ENCODE assay signal across 8 mouse cellular contexts in genomic region chr19:5529325-5530137, GRCm38 (mm10). TPM values are rescaled to one million over a fixed set of nuclear protein-coding genes. Genes with fewer than 3 reads are reported as not detected.
DNase-seq lines count a peak whose midpoint lies in the region; ATAC-seq lines count a peak whose summit lies in the region.

No protein-coding gene starts in this region.

- H3K4me3 ChIP-seq in megakaryocyte, embryonic 14.5 days (replicated peaks): peak overlapping the region; percentile 88

- intact Hi-C loops in gastrocnemius, postnatal 14 days (cut with DNase I; ENCODE audit: low total_unique reads): loop anchor here (2.0 kb wide), 1 partner anchor 35 kb away; no protein-coding TSS in a partner anchor

- H3K36me3 ChIP-seq in megakaryocyte, embryonic 14.5 days (replicated peaks; ENCODE audit: low read length): no peaks in the 10 kb centered on the region

- H3K4me1 ChIP-seq in megakaryocyte, embryonic 14.5 days: peaks cover 17% of the 10 kb centered on the region

- H3K9me3 ChIP-seq in megakaryocyte, embryonic 14.5 days: no peaks in the 10 kb centered on the region

- peak; percentile 64 for ATAC-seq in inflammation-experienced regulatory T-cells, adult 6 months

- DNase-seq in adrenal gland, adult (ENCODE audit: inconsistent age in 2 of 2, low spot score in 1 of 2): peak; percentile 96 to 99
- DNase-seq in embryo, embryonic 10 days (ENCODE audit: low spot score): peak; percentile 99
- DNase-seq in gastrocnemius, postnatal 14 days: peak; percentile 96
- peak; percentile 40 to 94 for DNase-seq in left cerebral cortex, adult 9 months (ENCODE audit: low spot score in 2 of 2)
- DNase-seq in right cerebral cortex, adult 2 months (ENCODE audit: low spot score in 2 of 2): peak; percentile 95
- peak; percentile 95 for DNase-seq in urinary bladder, postnatal 10 days (ENCODE audit: low spot score)

- peaks cover 28% of the 10 kb centered on the region for H3K27me3 ChIP-seq in megakaryocyte, embryonic 14.5 days (replicated peaks)

RNA-seq across cellular contexts. Expression of gene Snx32, which starts 19.2 kb away (rescaled TPM):
- 1 to 10 TPM; 5.7 to 6.5 TPM for total RNA-seq in gastrocnemius, postnatal 14 days (2021)
- 10 to 100 TPM; 11.7 to 26.7 (median 20.0) TPM for polyA plus RNA-seq in inflammation-experienced regulatory T-cells, adult 6 months (2017; shearing (Covaris generic))
- polyA plus RNA-seq in megakaryocyte, embryonic 14.5 days (2012; ENCODE audit: insufficient read depth, low replicate concordance): 3.6 and 4.0 TPM in 2 replicates

RNA-seq across cellular contexts. Expression of gene 1700020D05Rik, which starts 25.9 kb away (rescaled TPM):
- under 1 TPM; 0.41 to 0.82 TPM for total RNA-seq in gastrocnemius, postnatal 14 days (2021)
- under 1 TPM; 0.44 to 0.82 (median 0.70) TPM for polyA plus RNA-seq in inflammation-experienced regulatory T-cells, adult 6 months (2017; shearing (Covaris generic))
- polyA plus RNA-seq in megakaryocyte, embryonic 14.5 days (2012; ENCODE audit: insufficient read depth, low replicate concordance): not detected in 2 replicates

RNA-seq across cellular contexts. Expression of gene Ovol1, which starts 30.9 kb away (rescaled TPM):
- total RNA-seq in gastrocnemius, postnatal 14 days (2021): not detected
- polyA plus RNA-seq in inflammation-experienced regulatory T-cells, adult 6 months (2017; shearing (Covaris generic)): not detected
- not detected in 2 replicates for polyA plus RNA-seq in megakaryocyte, embryonic 14.5 days (2012; ENCODE audit: insufficient read depth, low replicate concordance)

RNA-seq across cellular contexts. Expression of gene Ap5b1, which starts 38.3 kb away (rescaled TPM):
- total RNA-seq in gastrocnemius, postnatal 14 days (2021): 1 to 10 TPM; 1.8 to 2.4 TPM
- 1 to 10 TPM; 5.8 to 7.4 (median 6.5) TPM for polyA plus RNA-seq in inflammation-experienced regulatory T-cells, adult 6 months (2017; shearing (Covaris generic))
- polyA plus RNA-seq in megakaryocyte, embryonic 14.5 days (2012; ENCODE audit: insufficient read depth, low replicate concordance): 23.7 and 35.2 TPM in 2 replicates

RNA-seq across cellular contexts. Expression of gene Cfl1, which starts 39.3 kb away (rescaled TPM):
- total RNA-seq in gastrocnemius, postnatal 14 days (2021): 100 to 1,000 TPM; 172 to 240 TPM
- 1,000 to 10,000 TPM; 1,933 to 3,699 (median 2,060) TPM for polyA plus RNA-seq in inflammation-experienced regulatory T-cells, adult 6 months (2017; shearing (Covaris generic))
- polyA plus RNA-seq in megakaryocyte, embryonic 14.5 days (2012; ENCODE audit: insufficient read depth, low replicate concordance): 2,588 and 4,768 TPM in 2 replicates

Comparison
In these comparisons a context has a peak if more than half of its experiments do, and no peak if none do; other contexts are left out.
1. Peak in every context shown above with its lines: DNase-seq, ATAC-seq and H3K4me3 ChIP-seq.